Mouse (Mus musculus) forebrain, embryonic 11.5 days (tissue): ENCODE data around the gene Fam219a. TPM values are rescaled to one million over a fixed set of nuclear protein-coding genes. Genes with fewer than 3 reads are reported as not detected.
A peak's percentile ranks its signal among the peaks of the same experiment; 100 is the strongest.

ENCODE experiments used
- ATAC-seq: fragments of 200-750 bp; cut with Nextera tagmentation; replicated peaks from 2 replicates; pipeline ENCODE4 v1.8.0; 2017; ENCODE audit warnings: moderate TSS enrichment; ENCODE audit not compliant: low FRiP score
- DNase-seq: peaks from one replicate; pipeline ENCODE4 v3.0.0-alpha.2; 2017; ENCODE audit warnings: low spot score
- H3K27ac ChIP-seq: fragments of 300-500 bp; sonication (generic); 2 replicates; pipeline ENCODE4 v1.5.1; 2014; ENCODE audit warnings: low read depth, low read length
- H3K27me3 ChIP-seq: fragments of 300-500 bp; sonication (generic); 2 replicates; pipeline ENCODE4 v1.6.1; 2014; ENCODE audit warnings: mild to moderate bottlenecking, low read length, mixed read lengths; ENCODE audit not compliant: control insufficient read depth, insufficient read depth
- H3K36me3 ChIP-seq: fragments of 300-500 bp; sonication (generic); 2 replicates; pipeline ENCODE4 v1.6.1; 2014; ENCODE audit warnings: mild to moderate bottlenecking, low read length, moderate library complexity, mixed read lengths; ENCODE audit not compliant: control insufficient read depth, insufficient read depth
- H3K4me1 ChIP-seq: fragments of 300-500 bp; sonication (generic); replicated peaks from 2 replicates; pipeline ENCODE4 v1.6.1; 2014; ENCODE audit warnings: low read length, mixed read lengths; ENCODE audit not compliant: control insufficient read depth, insufficient read depth
- H3K4me2 ChIP-seq: fragments of 300-500 bp; sonication (generic); 2 replicates; pipeline ENCODE4 v1.6.1; 2014; ENCODE audit warnings: low read depth, mild to moderate bottlenecking, low read length, moderate library complexity, mixed read lengths; ENCODE audit not compliant: severe bottlenecking
- H3K4me3 ChIP-seq: fragments of 300-500 bp; sonication (generic); 2 replicates; pipeline ENCODE4 v1.5.1; 2014; ENCODE audit warnings: low read depth, low read length
- H3K9ac ChIP-seq: fragments of 300-500 bp; sonication (generic); 2 replicates; pipeline ENCODE4 v1.6.1; 2014; ENCODE audit warnings: low read length
- H3K9me3 ChIP-seq: fragments of 300-500 bp; sonication (generic); 2 replicates; pipeline ENCODE4 v1.6.1; 2016; ENCODE audit warnings: low read length, mixed read lengths; ENCODE audit not compliant: control insufficient read depth
- WGBS: fragments of 180-500 bp; shearing (Covaris S2); extraction: QIAGEN DNeasy Blood & Tissue Kit; methylation state at CpG from one replicate; pipeline ENCODE4 v1.1.7; 2014; 5-methylcytosine and 5-hydroxymethylcytosine counted together
- polyA plus RNA-seq: library from polyadenylated mRNA; unstranded; fragments of >200 nt; fragmentation: Nextera tagmentation; extraction: Ambion mirVana; gene quantifications from 2 replicates; pipeline ENCODE4 v1.2.1, GENCODE M21; 2014

Fam219a gene
- polyA plus RNA-seq, 1 experiment from 2014 or later: 6.7 TPM

DNA sequence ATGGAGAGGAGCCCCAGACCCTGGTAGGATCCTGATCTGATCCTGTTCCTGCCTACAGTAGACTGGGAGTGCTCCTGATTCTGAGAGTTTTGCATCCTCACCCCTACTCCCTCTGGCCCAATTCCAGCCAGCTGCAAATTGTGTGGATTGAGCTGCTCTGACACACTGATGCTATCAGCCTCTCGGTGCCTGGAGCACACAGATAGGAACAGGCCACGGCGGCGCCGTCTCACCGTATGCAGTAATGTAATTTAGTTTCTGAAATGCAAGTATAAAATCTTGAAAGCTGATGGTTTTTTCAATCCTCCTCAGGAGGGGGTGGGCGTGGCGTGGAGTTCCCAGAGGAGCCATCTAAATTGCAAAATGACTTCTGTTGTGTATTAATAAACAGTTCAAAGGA lies 27.2 kb downstream of the Fam219a start:
- 0 out of 2 replicates have a peak, but pooled peaks cover 2% of the 10 kb centered on the region for H3K4me1 ChIP-seq
- WGBS: 88% methylated on average over 8 of the region's 8 CpGs
- H3K27ac ChIP-seq: no peak overlapping the region
- no peak overlapping the region for H3K4me2 ChIP-seq
- no peak overlapping the region for H3K4me3 ChIP-seq
- ATAC-seq (no peak), DNase-seq (no peak)
- H3K36me3 ChIP-seq: no peaks in the 10 kb centered on the region
- no peak overlapping the region for H3K9ac ChIP-seq
- no peaks in the 10 kb centered on the region for H3K9me3 ChIP-seq
- no peaks in the 10 kb centered on the region for H3K27me3 ChIP-seq

DNA sequence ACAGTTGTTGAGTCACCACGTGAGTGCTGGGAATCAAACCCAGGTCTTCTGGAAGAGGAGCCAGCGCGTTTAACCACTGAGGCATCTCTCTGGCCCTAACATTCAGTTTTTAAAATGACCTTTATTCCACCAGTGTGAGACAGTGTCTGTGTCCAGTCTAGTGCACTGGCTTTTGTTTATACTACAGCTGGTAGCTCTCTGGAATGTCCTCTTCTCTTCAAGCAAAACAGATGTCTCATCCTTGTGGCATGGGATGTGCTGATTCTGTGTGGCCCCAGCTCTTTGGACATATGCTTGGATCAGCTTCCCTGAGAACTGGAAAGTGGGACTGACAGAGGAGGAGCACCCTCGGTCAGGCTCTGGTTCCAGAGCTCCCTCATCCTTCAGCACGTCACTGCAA lies 34.5 kb downstream of the Fam219a start:
- DNase-seq (no peak), ATAC-seq (no peak)
- no peak overlapping the region for H3K4me3 ChIP-seq

DNA sequence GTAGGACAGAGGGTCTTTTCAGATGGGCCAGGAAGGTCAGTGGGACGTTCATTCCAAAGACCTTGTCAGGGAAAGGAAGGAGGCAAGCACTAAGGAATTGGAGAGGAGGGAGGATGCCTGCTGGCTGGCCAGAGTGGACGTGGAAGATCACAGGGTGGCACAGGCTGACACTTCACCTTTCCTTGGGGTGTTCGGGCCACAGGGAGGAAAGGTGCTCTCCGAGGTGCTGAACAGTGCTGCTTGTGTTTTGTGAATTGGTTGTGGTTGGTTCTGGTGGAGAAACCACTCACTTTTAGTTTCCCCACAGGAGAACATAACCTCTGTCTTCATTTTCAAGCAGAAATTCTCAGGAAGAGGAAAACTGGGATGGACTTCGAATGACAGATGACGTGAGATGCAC lies 36.9 kb downstream of the Fam219a start:
- no peak for DNase-seq

More for the DNA sequence above, 34.5 kb downstream of the Fam219a start:
- H3K9ac ChIP-seq: no peak overlapping the region
- H3K4me2 ChIP-seq: no peak overlapping the region
- H3K4me1 ChIP-seq: no peaks in the 10 kb centered on the region
- H3K27ac ChIP-seq: no peak overlapping the region
- no peaks in the 10 kb centered on the region for H3K36me3 ChIP-seq
- WGBS: 73% methylated on average over 5 of the region's 5 CpGs
- no peaks in the 10 kb centered on the region for H3K9me3 ChIP-seq
- H3K27me3 ChIP-seq: no peaks in the 10 kb centered on the region

DNA sequence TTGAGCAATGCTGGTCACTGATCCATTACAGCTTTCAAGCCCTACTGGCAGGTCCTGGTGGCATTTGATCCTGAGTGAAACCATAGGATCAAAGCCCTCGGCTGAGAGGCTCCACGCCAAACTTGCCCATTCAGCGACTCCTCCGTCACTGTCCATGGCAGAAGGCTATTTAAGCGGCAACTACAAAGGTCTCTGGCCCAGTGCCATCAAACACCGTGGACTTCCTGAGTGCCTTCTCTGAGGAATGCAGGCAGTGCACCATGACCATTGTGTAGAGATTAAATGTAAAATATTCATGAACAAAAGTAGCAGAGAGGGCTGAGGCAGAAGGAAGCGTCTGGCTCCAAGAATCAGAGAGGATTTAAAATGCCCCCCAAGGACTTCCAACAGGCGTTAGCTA lies 41.3 kb downstream of the Fam219a start:
- Histone ChIP-seq H3K4me2 (no peak overlapping the region), H3K9ac (no peak overlapping the region), H3K36me3 (no peaks in the 10 kb centered on the region), H3K27ac (no peak overlapping the region), H3K27me3 (no peaks in the 10 kb centered on the region), H3K4me3 (no peak overlapping the region), H3K9me3 (no peaks in the 10 kb centered on the region), H3K4me1 (peaks cover 15% of the 10 kb centered on the region)
- ATAC-seq (peak; percentile 39; the same call in 1 of the 2 replicates), DNase-seq (no peak)
- 28% methylated on average over 8 of the region's 8 CpGs for WGBS

More for the DNA sequence above, 36.9 kb downstream of the Fam219a start:
- H3K9ac ChIP-seq: no peak overlapping the region
- H3K4me3 ChIP-seq: no peak overlapping the region
- H3K9me3 ChIP-seq: no peaks in the 10 kb centered on the region
- peaks cover 7% of the 10 kb centered on the region; the same call in 1 of the 2 replicates for H3K4me1 ChIP-seq
- H3K27me3 ChIP-seq: no peaks in the 10 kb centered on the region
- 28% methylated on average over 6 of the region's 6 CpGs for WGBS
- no peaks in the 10 kb centered on the region for H3K36me3 ChIP-seq
- no peak overlapping the region for H3K4me2 ChIP-seq
- no peak overlapping the region for H3K27ac ChIP-seq
- no peak for ATAC-seq

DNA sequence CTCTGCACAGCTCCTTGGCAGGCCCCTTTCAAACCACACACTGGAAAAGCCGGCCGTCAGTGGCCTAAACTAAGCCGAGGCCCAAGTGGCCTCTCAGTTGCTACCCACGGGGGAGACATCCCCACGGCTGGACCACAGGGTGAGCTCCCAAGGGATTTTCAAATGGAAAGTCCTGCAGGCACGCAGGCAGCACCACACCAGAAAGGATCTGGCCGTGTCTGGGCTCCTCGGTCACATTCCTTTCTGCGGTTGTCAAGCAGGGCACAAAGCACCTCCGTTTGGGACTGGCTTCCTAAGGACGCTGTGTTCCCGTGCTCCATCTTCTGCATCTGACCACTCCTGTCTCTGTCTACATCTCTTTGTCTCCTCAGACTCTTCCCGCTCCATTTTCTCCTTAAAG lies 42.3 kb downstream of the Fam219a start:
- H3K27me3 ChIP-seq: no peaks in the 10 kb centered on the region
- H3K4me1 ChIP-seq: peaks cover 15% of the 10 kb centered on the region
- H3K4me2 ChIP-seq: no peak overlapping the region
- peak overlapping the region; percentile 33 for H3K9ac ChIP-seq
- ATAC-seq: peak; percentile 55
- 17% methylated on average over 13 of the region's 13 CpGs for WGBS
- no peaks in the 10 kb centered on the region for H3K9me3 ChIP-seq
- H3K36me3 ChIP-seq: no peaks in the 10 kb centered on the region
- H3K27ac ChIP-seq: peak overlapping the region; percentile 37; the same call in 1 of the 2 replicates
- H3K4me3 ChIP-seq: no peak overlapping the region
- peak; percentile 65 for DNase-seq

DNA sequence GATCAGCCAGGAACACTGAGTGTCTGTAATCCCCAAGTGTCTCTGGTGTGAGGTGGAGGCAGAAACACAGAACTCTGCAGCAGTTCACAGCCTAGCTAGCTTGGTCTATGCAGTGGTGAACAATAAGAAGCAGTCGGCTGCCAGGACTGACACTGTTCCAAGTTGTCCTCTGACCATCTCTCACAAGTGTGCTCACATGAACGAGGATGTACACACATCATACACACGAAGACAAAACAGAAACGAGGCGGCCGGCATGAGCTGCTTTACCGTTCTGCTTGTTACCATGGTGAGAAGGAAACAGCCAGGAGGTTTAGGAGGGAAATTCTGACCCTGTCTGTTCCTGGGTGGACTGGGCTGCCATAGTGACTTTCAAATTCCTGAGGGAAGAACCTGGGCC lies 42.8 kb downstream of the Fam219a start:
- H3K4me2 ChIP-seq: no peak overlapping the region
- H3K9ac ChIP-seq: peak overlapping the region; percentile 33
- 42% methylated on average over 7 of the region's 7 CpGs for WGBS
- no peaks in the 10 kb centered on the region for H3K36me3 ChIP-seq
- ATAC-seq (peak; percentile 16; the same call in 1 of the 2 replicates), DNase-seq (no peak)
- H3K4me3 ChIP-seq: no peak overlapping the region
- H3K27me3 ChIP-seq: no peaks in the 10 kb centered on the region
- H3K27ac ChIP-seq: no peak overlapping the region
- no peaks in the 10 kb centered on the region for H3K9me3 ChIP-seq
- H3K4me1 ChIP-seq: peaks cover 15% of the 10 kb centered on the region

DNA sequence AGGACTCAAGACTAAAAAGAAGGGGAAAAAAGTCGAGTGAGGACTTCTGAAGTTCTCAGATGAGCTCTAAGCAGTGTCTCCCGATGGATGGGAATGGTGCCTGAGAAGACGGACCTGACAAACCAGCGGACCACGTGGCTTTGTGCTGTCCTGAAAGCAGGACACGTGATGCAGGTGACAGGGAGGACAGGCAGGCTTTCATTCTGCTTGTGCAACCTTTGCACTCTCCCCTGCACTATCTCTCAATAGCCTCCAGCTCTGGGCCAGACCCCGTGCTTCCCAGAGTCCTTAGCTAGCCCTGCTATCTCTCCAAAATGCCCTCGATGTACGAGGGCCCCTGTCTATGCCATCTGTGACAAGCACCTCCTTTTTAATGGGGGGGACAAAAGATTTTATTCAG lies 44.5 kb downstream of the Fam219a start:
- no peak overlapping the region for H3K27ac ChIP-seq
- no peak for ATAC-seq
- H3K4me1 ChIP-seq: peaks cover 15% of the 10 kb centered on the region

DNA sequence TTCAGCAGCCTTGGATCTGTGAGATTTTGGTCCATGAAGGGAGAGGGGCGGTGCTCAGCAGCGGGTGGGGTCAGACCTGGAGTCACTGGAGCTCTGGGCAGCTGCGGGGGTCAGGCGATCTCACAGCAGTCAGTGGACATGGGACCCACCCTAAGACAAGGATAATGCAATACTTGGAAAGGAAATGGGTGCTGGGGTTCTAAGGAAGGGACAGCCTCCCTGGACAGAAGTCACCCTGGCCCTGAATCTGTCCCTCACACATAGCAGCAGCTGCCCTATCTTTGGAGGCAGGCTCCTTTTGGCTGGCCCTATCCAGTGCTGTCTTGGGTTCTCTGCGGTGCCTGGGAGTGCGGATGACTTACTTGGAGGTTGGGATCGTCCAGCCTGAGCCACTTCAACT lies 45.5 kb downstream of the Fam219a start:
- Histone ChIP-seq H3K27ac (no peak overlapping the region), H3K9ac (no peak overlapping the region), H3K36me3 (no peaks in the 10 kb centered on the region), H3K27me3 (no peaks in the 10 kb centered on the region), H3K4me3 (no peak overlapping the region), H3K4me2 (no peak overlapping the region), H3K9me3 (no peaks in the 10 kb centered on the region), H3K4me1 (peaks cover 15% of the 10 kb centered on the region)
- no peak for DNase-seq
- WGBS: 82% methylated on average over 7 of the region's 7 CpGs
- ATAC-seq: no peak

More for the DNA sequence above, 44.5 kb downstream of the Fam219a start:
- Histone ChIP-seq H3K9me3 (no peaks in the 10 kb centered on the region), H3K4me3 (no peak overlapping the region), H3K36me3 (no peaks in the 10 kb centered on the region), H3K9ac (no peak overlapping the region), H3K4me2 (no peak overlapping the region), H3K27me3 (no peaks in the 10 kb centered on the region)
- DNase-seq: no peak
- 70% methylated on average over 9 of the region's 9 CpGs for WGBS

DNA sequence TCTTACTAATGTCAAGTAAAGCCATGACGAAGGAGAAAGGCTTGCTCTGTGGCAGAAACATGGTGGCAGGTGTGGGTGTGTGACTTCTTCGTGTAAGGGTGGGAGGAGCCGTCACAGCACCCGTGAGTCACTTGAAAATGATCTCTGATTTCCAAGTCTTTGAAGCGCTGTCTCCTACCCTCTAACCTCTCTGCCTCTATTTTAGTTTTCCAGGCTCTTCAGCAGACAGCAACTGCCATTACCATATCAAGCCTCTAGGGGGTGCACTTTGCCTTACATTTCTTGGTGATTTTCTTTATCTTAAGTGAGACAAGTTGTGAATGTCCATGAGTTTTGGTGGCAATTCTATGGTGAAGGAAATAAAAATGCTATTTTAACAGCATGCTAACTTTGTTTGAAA lies 46.5 kb downstream of the Fam219a start:
- ATAC-seq (no peak), DNase-seq (no peak)
- no peak overlapping the region for H3K4me3 ChIP-seq
- no peak overlapping the region for H3K9ac ChIP-seq
- WGBS: 53% methylated on average over 5 of the region's 5 CpGs
- no peak overlapping the region for H3K27ac ChIP-seq
- H3K27me3 ChIP-seq: no peaks in the 10 kb centered on the region
- peaks cover 8% of the 10 kb centered on the region for H3K4me1 ChIP-seq
- H3K4me2 ChIP-seq: no peak overlapping the region
- H3K36me3 ChIP-seq: no peaks in the 10 kb centered on the region
- no peaks in the 10 kb centered on the region for H3K9me3 ChIP-seq
